Mouse (Mus musculus) CH12.LX (cell line): ENCODE measurements at regions not wholly inside any gene's neighbourhood (a gene's known extent, or its start where the extent isn't known, plus 50 kb on each side); places are given as distances from the start of the nearest gene placed in this dataset.

Source experiments
- E2F4 ChIP-seq: IDR thresholded peaks from 2 replicates; pipeline ENCODE4 v1.6.1; 2011; ENCODE audit warnings: low read depth, low read length, improper control_type of control experiment; ENCODE audit not compliant: insufficient replicate concordance
- EP300 ChIP-seq: IDR thresholded peaks from 2 replicates; pipeline ENCODE4 v1.6.1; 2011; ENCODE audit warnings: low read length, improper control_type of control experiment
- POLR2A ChIP-seq: IDR thresholded peaks from 2 replicates; pipeline ENCODE4 v1.6.1; 2011; ENCODE audit warnings: low read depth, mild to moderate bottlenecking, improper control_type of control experiment, low read length
- USF2 ChIP-seq: conservative IDR thresholded peaks from 2 replicates; pipeline ENCODE4 v1.6.1; 2011; ENCODE audit warnings: low read depth, low read length, improper control_type of control experiment

GRCm38 (mm10) chr3:56393134-56393533, 209.6 kb upstream of the Nbea start:
- TF ChIP-seq EP300 (no peak), USF2 (no peak), E2F4 (no peak), POLR2A (no peak)
